Mouse (Mus musculus): Measurements from ENCODE around the gene Cyp4a14. TPM values are rescaled to one million over a fixed set of nuclear protein-coding genes. Genes with fewer than 3 reads are reported as not detected.

Gene Cyp4a14
- polyA plus RNA-seq, 1 experiment, result 0.10 TPM

DNA sequence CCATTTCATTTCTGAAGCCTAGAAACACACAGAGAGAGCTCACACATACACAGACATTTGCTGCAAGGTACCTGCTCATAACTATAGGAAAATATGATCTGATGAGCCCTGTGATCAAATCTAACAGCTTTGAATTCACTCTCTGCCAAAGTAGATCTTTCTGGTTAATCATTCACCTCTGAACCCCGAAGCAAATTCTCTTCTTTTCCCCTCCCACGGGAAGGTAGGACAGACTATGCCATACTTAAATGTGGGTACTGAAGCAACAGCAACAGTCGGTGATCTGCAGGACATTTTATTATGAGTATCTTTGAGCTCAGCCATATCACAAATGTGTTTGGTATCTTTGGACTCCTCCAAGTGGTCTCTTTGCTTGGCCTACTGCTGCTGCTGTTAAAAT lies 43.6 kb downstream of the Cyp4a14 start, which contains the start of gene Cyp4a30b:
Gene Cyp4a30b (plus strand): TSS at position 301 of the 400 bp plus-strand sequence.
- H3K4me3 ChIP-seq (ENCODE audit: control insufficient read depth, low read depth, low read length), result no peak within 1 kb of the TSS
- TF ChIP-seq POLR2A (IDR thresholded peaks at IDR 0.05; ENCODE audit: control insufficient read depth, low read depth, low read length) (no peak), CTCF (IDR thresholded peaks at IDR 0.05; ENCODE audit: control insufficient read depth, insufficient read depth, insufficient replicate concordance, low read depth, low read length) (no peak)
- H3K27ac ChIP-seq (ENCODE audit: control insufficient read depth, insufficient read depth, low read depth, low read length), result no peak within 1 kb of the TSS
- H3K4me1 ChIP-seq (ENCODE audit: control insufficient read depth, insufficient read depth, low read length), result no peaks in the 10 kb centered on the region; the same call in 1 of the 2 replicates
- no peaks in the 10 kb centered on the region for H3K36me3 ChIP-seq (ENCODE audit: control insufficient read depth, insufficient read depth, low read length)
- no peaks in the 10 kb centered on the region for H3K27me3 ChIP-seq (ENCODE audit: control insufficient read depth, insufficient read depth, low read length)

DNA sequence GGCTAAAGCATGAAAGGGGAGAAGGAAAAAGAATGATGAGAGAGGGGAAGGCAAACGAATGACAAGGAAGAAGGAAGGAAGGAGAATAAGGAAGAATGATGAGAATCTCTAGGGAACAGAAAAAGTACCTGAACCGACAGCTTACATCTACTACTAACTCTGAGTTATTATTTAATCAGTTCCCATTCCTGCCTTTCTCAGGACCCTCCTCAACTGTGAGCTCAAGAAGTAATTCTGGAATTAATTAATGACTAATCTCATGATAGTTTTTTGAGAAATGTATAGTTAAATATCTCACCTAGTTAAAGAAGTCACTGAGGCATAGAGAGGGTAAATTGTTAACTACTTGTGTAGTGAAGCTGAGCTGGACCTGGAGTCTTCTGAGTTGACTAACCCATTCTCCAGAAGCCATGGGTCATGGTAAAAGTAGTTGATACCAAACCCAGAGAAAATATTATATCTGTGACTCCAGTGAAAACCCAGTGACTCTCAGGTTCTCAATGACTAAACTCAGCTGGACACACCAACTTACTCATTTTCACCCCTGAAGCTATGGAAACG lies 45.3 kb downstream of the Cyp4a14 start:
- H3K36me3 ChIP-seq (ENCODE audit: control insufficient read depth, insufficient read depth, low read length), result no peaks in the 10 kb centered on the region
- no peaks in the 10 kb centered on the region for H3K27me3 ChIP-seq (ENCODE audit: control insufficient read depth, insufficient read depth, low read length)
- no peak overlapping the region for H3K4me3 ChIP-seq (ENCODE audit: control insufficient read depth, low read depth, low read length)
- H3K4me1 ChIP-seq (ENCODE audit: control insufficient read depth, insufficient read depth, low read length), result no peaks in the 10 kb centered on the region; the same call in 1 of the 2 replicates
- H3K27ac ChIP-seq (ENCODE audit: control insufficient read depth, insufficient read depth, low read depth, low read length), result no peak overlapping the region
- TF ChIP-seq POLR2A (IDR thresholded peaks at IDR 0.05; ENCODE audit: control insufficient read depth, low read depth, low read length) (no peak), CTCF (IDR thresholded peaks at IDR 0.05; ENCODE audit: control insufficient read depth, insufficient read depth, insufficient replicate concordance, low read depth, low read length) (no peak)

Other genes starting within 250 kb of the Cyp4a14 start
- 3.3 TPM in 1 of 2 replicates, not detected in the other for gene Cyp4a12a, start 197.1 kb downstream of the Cyp4a14 start, polyA plus RNA-seq (2012; rRNA removed)
- gene Cyp4a12b, start 84.5 kb downstream of the Cyp4a14 start, polyA plus RNA-seq (2012; rRNA removed), result not detected in 2 replicates
- 0.11 TPM in 1 of 2 replicates, not detected in the other for gene Cyp4a30b, start 43.5 kb downstream of the Cyp4a14 start, polyA plus RNA-seq (2012; rRNA removed)
- gene Cyp4a10, start 22.1 kb upstream of the Cyp4a14 start, polyA plus RNA-seq (2012; rRNA removed), result 0.05 TPM in 1 of 2 replicates, not detected in the other
- gene Cyp4a31, start 67.5 kb upstream of the Cyp4a14 start, polyA plus RNA-seq (2012; rRNA removed), result 0.28 TPM in 1 of 2 replicates, not detected in the other
- gene Cyp4a32, start 104.8 kb upstream of the Cyp4a14 start, polyA plus RNA-seq (2012; rRNA removed), result not detected in 2 replicates
- gene Cyp4b1, start 151.6 kb upstream of the Cyp4a14 start, polyA plus RNA-seq (2012; rRNA removed), result 0.93 and 1.2 TPM in 2 replicates
- 18.3 and 21.8 TPM in 2 replicates for gene Efcab14, start 241.6 kb upstream of the Cyp4a14 start, polyA plus RNA-seq (2012; rRNA removed)

All from testis, adult 2 months (tissue).